Mouse (Mus musculus) 416B (cell line): ENCODE results near the gene Olfr1451.
"Not testable (repeated sequence)": the region's sequence is repeated elsewhere in the genome, so short reads cannot be mapped to it uniquely, and the experiment has no call there.

Experiments used
- DNase-seq: peaks from one replicate; pipeline ENCODE4 v3.0.0; 2011; ENCODE audit warnings: low read depth

Olfr1451 gene

DNA sequence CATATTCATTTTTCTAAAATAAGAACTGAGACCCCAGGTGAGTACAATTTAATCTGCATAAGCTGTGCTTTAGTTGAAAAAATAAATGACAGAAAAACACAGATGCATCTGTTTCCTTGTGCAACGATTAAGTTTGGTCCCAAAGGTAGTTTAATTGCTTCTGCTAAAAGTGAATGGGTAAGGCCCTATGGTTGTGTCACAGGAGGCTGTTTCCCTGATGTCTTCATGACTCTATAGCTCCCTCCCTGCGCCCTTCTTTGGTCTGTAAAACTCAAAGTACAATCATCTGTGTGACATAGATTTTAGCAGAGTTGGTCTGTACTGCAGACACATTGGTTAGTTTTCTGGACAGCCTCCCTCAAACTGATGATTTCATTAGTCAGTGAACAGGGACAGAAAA lies at the start of gene Olfr1451:
Olfr1451 (plus strand) TSS at position 301 of the 400 bp plus-strand sequence.
- DNase-seq: no peak

GRCm38 (mm10) chr19:12949958-12950357 lies 44.9 kb upstream of the Olfr1451 start, which contains the start of gene Olfr1450:
Gene Olfr1450 (plus strand): TSS chr19:12950258.
- DNase-seq: no peak

GRCm38 (mm10) chr19:12970082-12970481 lies 24.7 kb upstream of the Olfr1451 start:
- not testable (repeated sequence) for DNase-seq

DNA sequence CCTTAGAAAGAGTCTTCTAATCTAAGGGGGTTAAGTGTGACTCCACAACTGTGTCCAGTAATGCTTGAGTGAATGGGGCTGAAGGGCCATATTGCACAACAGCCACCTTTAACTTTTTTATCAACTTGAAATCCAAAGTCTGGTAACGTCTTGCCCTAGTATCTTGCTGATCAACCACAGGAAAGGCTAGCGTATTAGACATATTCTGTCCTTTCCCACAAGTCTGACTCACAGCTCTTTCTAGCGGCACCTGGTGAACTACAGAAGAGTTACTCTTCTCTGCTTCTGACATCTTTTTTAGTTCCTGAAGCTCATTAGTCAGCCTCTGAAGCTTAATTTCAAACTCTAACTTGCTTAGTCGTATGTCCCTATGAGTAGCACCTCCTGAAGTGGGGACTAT lies 2.5 kb upstream of the Olfr1451 start:
- peak; percentile 74 for DNase-seq

- DNase-seq: no peak
Measured at GRCm38 (mm10) chr19:13028227-13028626, 33.4 kb downstream of the Olfr1451 start, which contains the start of gene Olfr1453. Gene Olfr1453 (minus strand): TSS chr19:13028327.
